ENCODE assay signal across 8 mouse cellular contexts in genomic region chr10:67096621-67097436, GRCm38 (mm10). TPM values are rescaled to one million over a fixed set of nuclear protein-coding genes. Genes with fewer than 3 reads are reported as not detected.
DNase-seq lines count a peak whose midpoint lies in the region; ATAC-seq lines count a peak whose summit lies in the region.

TSS of gene Reep3 (minus strand) at chr10:67096945.

- H3K9me3 ChIP-seq in forebrain, embryonic 11.5 days (ENCODE audit: control insufficient read depth, low read length) = no peaks in the 10 kb centered on the region
- no peaks in the 10 kb centered on the region for H3K9me3 ChIP-seq in heart, embryonic 15.5 days (replicated peaks)
- H3K9me3 ChIP-seq in liver, embryonic 16.5 days (replicated peaks; ENCODE audit: control insufficient read depth, low read length) = no peaks in the 10 kb centered on the region
- H3K9me3 ChIP-seq in neural tube, embryonic 12.5 days = no peaks in the 10 kb centered on the region
- H3K9me3 ChIP-seq in stomach, embryonic 16.5 days (replicated peaks; ENCODE audit: control insufficient read depth, low read length) = no peaks in the 10 kb centered on the region

- peak within 1 kb of the TSS; percentile 98 for H3K9ac ChIP-seq in forebrain, embryonic 11.5 days (ENCODE audit: low read length)
- H3K9ac ChIP-seq in heart, embryonic 15.5 days = peak within 1 kb of the TSS; percentile 99
- H3K9ac ChIP-seq in liver, embryonic 16.5 days (ENCODE audit: low read depth, low read length) = peak within 1 kb of the TSS; percentile 90
- H3K9ac ChIP-seq in neural tube, embryonic 12.5 days = peak within 1 kb of the TSS; percentile 99
- peak within 1 kb of the TSS; percentile 100 for H3K9ac ChIP-seq in stomach, embryonic 16.5 days (ENCODE audit: low read length)

- under 1% methylated on average over 87 of the region's 97 CpGs for WGBS in forebrain, embryonic 11.5 days
- under 1% methylated on average over 78 of the region's 97 CpGs for WGBS in heart, embryonic 15.5 days
- under 1% methylated on average over 76 of the region's 97 CpGs for WGBS in liver, embryonic 16.5 days (ENCODE audit: insufficient replicate concordance)
- under 1% methylated on average over 91 of the region's 97 CpGs for WGBS in neural tube, embryonic 12.5 days
- WGBS in stomach, embryonic 16.5 days = 0% methylated on average over 82 of the region's 97 CpGs

- H3K4me1 ChIP-seq in forebrain, embryonic 11.5 days (replicated peaks; ENCODE audit: control insufficient read depth, insufficient read depth, low read length) = peaks cover 18% of the 10 kb centered on the region; the same call in 1 of the 2 replicates
- H3K4me1 ChIP-seq in heart, embryonic 15.5 days (replicated peaks) = peaks cover 43% of the 10 kb centered on the region
- H3K4me1 ChIP-seq in liver, embryonic 16.5 days (ENCODE audit: control insufficient read depth, low read depth, low read length) = peaks cover 13% of the 10 kb centered on the region
- peaks cover 36% of the 10 kb centered on the region for H3K4me1 ChIP-seq in neural tube, embryonic 12.5 days
- H3K4me1 ChIP-seq in stomach, embryonic 16.5 days (ENCODE audit: control insufficient read depth, insufficient read depth, low read length) = peaks cover 37% of the 10 kb centered on the region

- no peaks in the 10 kb centered on the region for H3K27me3 ChIP-seq in forebrain, embryonic 11.5 days (ENCODE audit: control insufficient read depth, insufficient read depth, low read length)
- no peaks in the 10 kb centered on the region for H3K27me3 ChIP-seq in heart, embryonic 15.5 days
- H3K27me3 ChIP-seq in liver, embryonic 16.5 days (ENCODE audit: control insufficient read depth, insufficient read depth, low read depth, low read length) = no peaks in the 10 kb centered on the region; the same call in 1 of the 2 replicates
- no peaks in the 10 kb centered on the region for H3K27me3 ChIP-seq in neural tube, embryonic 12.5 days (replicated peaks)
- no peaks in the 10 kb centered on the region for H3K27me3 ChIP-seq in stomach, embryonic 16.5 days (ENCODE audit: control insufficient read depth, insufficient read depth, low read length)

- ATAC-seq in forebrain, embryonic 11.5 days (replicated peaks; ENCODE audit: low FRiP score) = peak; percentile 86
- peak; percentile 86 for ATAC-seq in heart, embryonic 15.5 days (replicated peaks; ENCODE audit: insufficient number of reproducible peaks, insufficient read depth, low FRiP score, low read depth)
- peak; percentile 91 for ATAC-seq in liver, embryonic 16.5 days (ENCODE audit: low read depth)
- peak; percentile 82 for ATAC-seq in neural tube, embryonic 12.5 days (ENCODE audit: low FRiP score, low read depth)
- peak; percentile 91 for ATAC-seq in stomach, embryonic 16.5 days (ENCODE audit: insufficient read depth, low FRiP score)

- no peaks in the 10 kb centered on the region for H3K36me3 ChIP-seq in forebrain, embryonic 11.5 days (ENCODE audit: control insufficient read depth, insufficient read depth, low read length)
- H3K36me3 ChIP-seq in heart, embryonic 15.5 days = no peaks in the 10 kb centered on the region; the same call in 1 of the 2 replicates
- H3K36me3 ChIP-seq in liver, embryonic 16.5 days (ENCODE audit: control insufficient read depth, insufficient read depth) = no peaks in the 10 kb centered on the region
- H3K36me3 ChIP-seq in neural tube, embryonic 12.5 days = no peaks in the 10 kb centered on the region
- H3K36me3 ChIP-seq in stomach, embryonic 16.5 days (ENCODE audit: control insufficient read depth, insufficient read depth, low read length) = no peaks in the 10 kb centered on the region

- peak within 1 kb of the TSS; percentile 74 for H3K4me2 ChIP-seq in forebrain, embryonic 11.5 days (ENCODE audit: low read depth, low read length, severe bottlenecking)
- peak within 1 kb of the TSS; percentile 79 for H3K4me2 ChIP-seq in heart, embryonic 15.5 days
- H3K4me2 ChIP-seq in liver, embryonic 16.5 days (ENCODE audit: low read depth, low read length) = peak within 1 kb of the TSS; percentile 84
- H3K4me2 ChIP-seq in neural tube, embryonic 12.5 days (replicated peaks) = peak within 1 kb of the TSS; percentile 67
- peak within 1 kb of the TSS; percentile 78 for H3K4me2 ChIP-seq in stomach, embryonic 16.5 days (ENCODE audit: low read depth, low read length)

- peak within 1 kb of the TSS; percentile 99 for H3K27ac ChIP-seq in forebrain, embryonic 11.5 days (ENCODE audit: low read depth, low read length)
- peak within 1 kb of the TSS; percentile 100 for H3K27ac ChIP-seq in heart, embryonic 15.5 days
- H3K27ac ChIP-seq in liver, embryonic 16.5 days (ENCODE audit: low read length) = peak within 1 kb of the TSS; percentile 90
- peak within 1 kb of the TSS; percentile 99 for H3K27ac ChIP-seq in neural tube, embryonic 12.5 days
- peak within 1 kb of the TSS; percentile 100 for H3K27ac ChIP-seq in stomach, embryonic 16.5 days (ENCODE audit: low read length)

- DNase-seq in CD4-positive helper T cell, adult 2 months (ENCODE audit: low read depth, low spot score) = peak; percentile 78
- DNase-seq in brain, adult 2 months (ENCODE audit: low read depth, low spot score) = peak; percentile 77
- peak; percentile 85 for DNase-seq in forebrain, embryonic 11.5 days (ENCODE audit: low spot score)
- peak; percentile 91 for DNase-seq in kidney, postnatal 14 days

- H3K4me3 ChIP-seq in forebrain, embryonic 11.5 days (ENCODE audit: low read depth, low read length) = peak within 1 kb of the TSS; percentile 94
- H3K4me3 ChIP-seq in heart, embryonic 15.5 days = peak within 1 kb of the TSS; percentile 97
- peak within 1 kb of the TSS; percentile 82 for H3K4me3 ChIP-seq in liver, embryonic 16.5 days (ENCODE audit: low read depth, low read length)
- peak within 1 kb of the TSS; percentile 94 for H3K4me3 ChIP-seq in neural tube, embryonic 12.5 days
- peak within 1 kb of the TSS; percentile 93 for H3K4me3 ChIP-seq in stomach, embryonic 16.5 days (replicated peaks; ENCODE audit: low read length)

RNA-seq across cellular contexts. Expression of gene Reep3, which starts in this region (rescaled TPM):
- polyA plus RNA-seq in forebrain, embryonic 11.5 days (2014; fragmentation: Nextera tagmentation; extraction: Ambion mirVana) = 44.6 and 48.4 TPM in 2 replicates
- 30.6 and 31.5 TPM in 2 replicates for polyA plus RNA-seq in heart, embryonic 15.5 days (2015; fragmentation: Nextera tagmentation; extraction: Ambion mirVana)
- polyA plus RNA-seq in liver, embryonic 16.5 days (2015; fragmentation: Nextera tagmentation; extraction: Ambion mirVana) = 9.0 and 10.0 TPM in 2 replicates
- 57.5 and 62.1 TPM in 2 replicates for polyA plus RNA-seq in neural tube, embryonic 12.5 days (2016; fragmentation: Nextera tagmentation; extraction: Ambion mirVana)
- 44.0 and 52.0 TPM in 2 replicates for polyA plus RNA-seq in stomach, embryonic 16.5 days (2015; fragmentation: Nextera tagmentation; extraction: Ambion mirVana)

Comparison
In these comparisons a context has a peak if more than half of its experiments do, and no peak if none do; other contexts are left out.
1. Peak in every context shown above with its lines: DNase-seq, ATAC-seq, H3K4me3 ChIP-seq and H3K27ac ChIP-seq.